Mouse (Mus musculus): ENCODE measurements around the gene Naglu. TPM values are rescaled to one million over a fixed set of nuclear protein-coding genes. Genes with fewer than 3 reads are reported as not detected.
A peak's percentile ranks its signal among the peaks of the same experiment; 100 is the strongest.

Naglu gene
- polyA plus RNA-seq, 1 experiment from 2014 or later = 19.3 TPM

GRCm38 (mm10) chr11:101045826-101046225 is 24.0 kb upstream of the Naglu start:
- no peaks in the 10 kb centered on the region for H3K27me3 ChIP-seq (ENCODE audit: insufficient read depth, low read length)
- H3K9me3 ChIP-seq (ENCODE audit: low read length) = no peaks in the 10 kb centered on the region
- no peak overlapping the region for H3K27ac ChIP-seq (ENCODE audit: low read depth)
- ATAC-seq = no peak
- TF ChIP-seq CTCF (IDR thresholded peaks at IDR 0.05; ENCODE audit: low read depth) (no peak), EP300 (IDR thresholded peaks at IDR 0.05; ENCODE audit: low read depth) (no peak)
- peaks cover 84% of the 10 kb centered on the region for H3K36me3 ChIP-seq (replicated peaks; ENCODE audit: insufficient read depth, low read length)
- 84% methylated on average over 4 of the region's 4 CpGs for WGBS (ENCODE audit: insufficient replicate concordance)
- DNase-seq = no peak
- no peak overlapping the region for H3K9ac ChIP-seq (replicated peaks)
- H3K4me3 ChIP-seq (ENCODE audit: low read depth, low read length) = no peak overlapping the region
- no peaks in the 10 kb centered on the region; the same call in 1 of the 2 replicates for H3K4me1 ChIP-seq (ENCODE audit: insufficient read depth)
- H3K4me2 ChIP-seq (ENCODE audit: low read depth, low read length) = no peak overlapping the region

- H3K9ac ChIP-seq (replicated peaks) = peak overlapping the region; percentile 30; the same call in 1 of the 2 replicates
- no peaks in the 10 kb centered on the region for H3K27me3 ChIP-seq (ENCODE audit: insufficient read depth, low read length)
- H3K4me2 ChIP-seq (ENCODE audit: low read depth, low read length) = no peak overlapping the region
- H3K4me1 ChIP-seq (ENCODE audit: insufficient read depth) = no peaks in the 10 kb centered on the region; the same call in 1 of the 2 replicates
- TF ChIP-seq EP300 (IDR thresholded peaks at IDR 0.05; ENCODE audit: low read depth) (no peak), CTCF (IDR thresholded peaks at IDR 0.05; ENCODE audit: low read depth) (no peak)
- DNase-seq (no peak), ATAC-seq (no peak)
- no peak overlapping the region for H3K27ac ChIP-seq (ENCODE audit: low read depth)
- peaks cover 86% of the 10 kb centered on the region for H3K36me3 ChIP-seq (replicated peaks; ENCODE audit: insufficient read depth, low read length)
- WGBS (ENCODE audit: insufficient replicate concordance) = 38% methylated on average over 9 of the region's 9 CpGs
- no peaks in the 10 kb centered on the region for H3K9me3 ChIP-seq (ENCODE audit: low read length)
- no peak overlapping the region for H3K4me3 ChIP-seq (ENCODE audit: low read depth, low read length)
These were observed 23.4 kb upstream of the Naglu start for GRCm38 (mm10) chr11:101046440-101046839.

- ATAC-seq = no peak
These were observed 22.3 kb upstream of the Naglu start for GRCm38 (mm10) chr11:101047502-101047901.

GRCm38 (mm10) chr11:101050359-101050758 is 19.5 kb upstream of the Naglu start:
- Histone ChIP-seq H3K4me3 (ENCODE audit: low read depth, low read length) (no peak overlapping the region), H3K36me3 (replicated peaks; ENCODE audit: insufficient read depth, low read length) (peaks cover 58% of the 10 kb centered on the region), H3K4me2 (ENCODE audit: low read depth, low read length) (no peak overlapping the region), H3K9me3 (ENCODE audit: low read length) (peaks cover 5% of the 10 kb centered on the region), H3K4me1 (ENCODE audit: insufficient read depth) (no peaks in the 10 kb centered on the region; the same call in 1 of the 2 replicates), H3K27me3 (ENCODE audit: insufficient read depth, low read length) (no peaks in the 10 kb centered on the region), H3K27ac (ENCODE audit: low read depth) (no peak overlapping the region), H3K9ac (replicated peaks) (no peak overlapping the region)
- no peak for DNase-seq
- WGBS (ENCODE audit: insufficient replicate concordance) = 92% methylated on average over 9 of the region's 9 CpGs
- no peak for ATAC-seq
- TF ChIP-seq EP300 (IDR thresholded peaks at IDR 0.05; ENCODE audit: low read depth) (no peak), CTCF (IDR thresholded peaks at IDR 0.05; ENCODE audit: low read depth) (no peak)

More at GRCm38 (mm10) chr11:101047502-101047901, 22.3 kb upstream of the Naglu start:
- DNase-seq = no peak
- WGBS (ENCODE audit: insufficient replicate concordance) = 63% methylated on average over 3 of the region's 3 CpGs
- H3K27me3 ChIP-seq (ENCODE audit: insufficient read depth, low read length) = no peaks in the 10 kb centered on the region
- no peak overlapping the region for H3K4me3 ChIP-seq (ENCODE audit: low read depth, low read length)
- H3K36me3 ChIP-seq (replicated peaks; ENCODE audit: insufficient read depth, low read length) = peaks cover 84% of the 10 kb centered on the region
- H3K4me2 ChIP-seq (ENCODE audit: low read depth, low read length) = no peak overlapping the region
- no peak overlapping the region for H3K9ac ChIP-seq (replicated peaks)
- TF ChIP-seq CTCF (IDR thresholded peaks at IDR 0.05; ENCODE audit: low read depth) (no peak), EP300 (IDR thresholded peaks at IDR 0.05; ENCODE audit: low read depth) (no peak)
- no peaks in the 10 kb centered on the region; the same call in 1 of the 2 replicates for H3K4me1 ChIP-seq (ENCODE audit: insufficient read depth)
- H3K27ac ChIP-seq (ENCODE audit: low read depth) = no peak overlapping the region
- H3K9me3 ChIP-seq (ENCODE audit: low read length) = no peaks in the 10 kb centered on the region

- Histone ChIP-seq H3K9ac (replicated peaks) (no peak overlapping the region), H3K27ac (ENCODE audit: low read depth) (no peak overlapping the region), H3K9me3 (ENCODE audit: low read length) (peaks cover 5% of the 10 kb centered on the region), H3K4me3 (ENCODE audit: low read depth, low read length) (no peak overlapping the region), H3K36me3 (replicated peaks; ENCODE audit: insufficient read depth, low read length) (peaks cover 57% of the 10 kb centered on the region), H3K27me3 (ENCODE audit: insufficient read depth, low read length) (no peaks in the 10 kb centered on the region), H3K4me2 (ENCODE audit: low read depth, low read length) (no peak overlapping the region), H3K4me1 (ENCODE audit: insufficient read depth) (no peaks in the 10 kb centered on the region; the same call in 1 of the 2 replicates)
- TF ChIP-seq CTCF (IDR thresholded peaks at IDR 0.05; ENCODE audit: low read depth) (no peak), EP300 (IDR thresholded peaks at IDR 0.05; ENCODE audit: low read depth) (no peak)
- DNase-seq (no peak), ATAC-seq (no peak)
- 90% methylated on average over 6 of the region's 6 CpGs for WGBS (ENCODE audit: insufficient replicate concordance)
These were observed 18.7 kb upstream of the Naglu start for GRCm38 (mm10) chr11:101051051-101051493.

- H3K27me3 ChIP-seq (ENCODE audit: insufficient read depth, low read length) = no peaks in the 10 kb centered on the region
- DNase-seq = no peak
- peaks cover 57% of the 10 kb centered on the region for H3K36me3 ChIP-seq (replicated peaks; ENCODE audit: insufficient read depth, low read length)
- ATAC-seq = no peak
- H3K4me2 ChIP-seq (ENCODE audit: low read depth, low read length) = no peak overlapping the region
- WGBS (ENCODE audit: insufficient replicate concordance) = 85% methylated on average over 8 of the region's 8 CpGs
- H3K4me3 ChIP-seq (ENCODE audit: low read depth, low read length) = no peak overlapping the region
- H3K4me1 ChIP-seq (ENCODE audit: insufficient read depth) = peaks cover under 1% of the 10 kb centered on the region
- TF ChIP-seq EP300 (IDR thresholded peaks at IDR 0.05; ENCODE audit: low read depth) (no peak), CTCF (IDR thresholded peaks at IDR 0.05; ENCODE audit: low read depth) (no peak)
- no peak overlapping the region for H3K27ac ChIP-seq (ENCODE audit: low read depth)
- peaks cover 5% of the 10 kb centered on the region for H3K9me3 ChIP-seq (ENCODE audit: low read length)
- H3K9ac ChIP-seq (replicated peaks) = no peak overlapping the region
These were observed 18.2 kb upstream of the Naglu start for GRCm38 (mm10) chr11:101051617-101052016.
